12 mouse cellular contexts compared by ENCODE assay signal in genomic region chrX:52261546-52261945, GRCm38 (mm10).
DNase-seq lines count a peak whose midpoint lies in the region; ATAC-seq and TF ChIP-seq lines count a peak whose summit lies in the region.
"Had no signal": no experiment of that assay in that cellular context is flagged by ENCODE, and none has a peak within 500 bp of the region (broad histone marks: within the 10 kb centered on the region; RNA-seq: fewer than 3 reads in every experiment).

No protein-coding gene starts in this region.

- H3K79me2 ChIP-seq in liver, adult 2 months (ENCODE audit: control insufficient read depth, insufficient read depth, low read length): no peaks in the 10 kb centered on the region

- peak; percentile 76 for DNase-seq in liver, adult 2 months (ENCODE audit: extremely low read depth, low read depth, low spot score)
- DNase-seq in liver, postnatal 0 days: no peak
- peak; percentile 7 for DNase-seq in gastrocnemius, adult 18-20 months (ENCODE audit: low spot score)
- peak; percentile 10 to 41 for DNase-seq in heart, postnatal 14 days
- peak; percentile 2 for DNase-seq in lung, postnatal 25 days (ENCODE audit: low spot score)
- no peak for DNase-seq in testis, postnatal 14 days (ENCODE audit: low spot score)
- no peak for DNase-seq in T-cell, adult 2 months (ENCODE audit: low spot score)
- DNase-seq in retina, embryonic 14.5 days (ENCODE audit: low spot score): no peak
- DNase-seq: layer of hippocampus, postnatal 36 days had no signal

- H3K27ac ChIP-seq in liver, adult 2 months (replicated peaks; ENCODE audit: insufficient read depth, low read depth, low read length): no peak overlapping the region
- H3K27ac ChIP-seq in liver, postnatal 0 days (ENCODE audit: low read depth): no peak overlapping the region
- H3K27ac ChIP-seq: embryonic facial prominence, embryonic 15.5 days; macrophage; neural tube, embryonic 13.5 days had no signal

- 21% methylated on average over 7 of the region's 7 CpGs for WGBS in liver, adult 2 months
- WGBS in liver, postnatal 0 days (ENCODE audit: insufficient replicate concordance): 73% methylated on average over 7 of the region's 7 CpGs

- no peak overlapping the region for H3K4me3 ChIP-seq in liver, adult 2 months (ENCODE audit: insufficient read depth, low read depth, low read length)
- H3K4me3 ChIP-seq in liver, postnatal 0 days (ENCODE audit: low read depth, low read length): no peak overlapping the region
- H3K4me3 ChIP-seq: embryonic facial prominence, embryonic 15.5 days; neural tube, embryonic 13.5 days had no signal

- TF ChIP-seq POLR2A in liver, adult 2 months (IDR thresholded peaks at IDR 0.05; ENCODE audit: extremely low read depth, insufficient read depth, low read length): no peak

- H3K27me3 ChIP-seq in liver, adult 2 months (ENCODE audit: control insufficient read depth, insufficient read depth, low read length): no peaks in the 10 kb centered on the region
- no peaks in the 10 kb centered on the region; the same call in 1 of the 2 replicates for H3K27me3 ChIP-seq in liver, postnatal 0 days (ENCODE audit: insufficient read depth, low read length)
- H3K27me3 ChIP-seq: embryonic facial prominence, embryonic 15.5 days; neural tube, embryonic 13.5 days had no signal

- ATAC-seq in liver, postnatal 0 days: no peak

- no peaks in the 10 kb centered on the region for H3K9me3 ChIP-seq in liver, postnatal 0 days (ENCODE audit: low read length)
- H3K9me3 ChIP-seq: embryonic facial prominence, embryonic 15.5 days; neural tube, embryonic 13.5 days had no signal

- TF ChIP-seq CTCF in liver, adult 2 months (IDR thresholded peaks at IDR 0.05; ENCODE audit: low read depth, low read length): no peak
- TF ChIP-seq CTCF in liver, postnatal 0 days (IDR thresholded peaks at IDR 0.05; ENCODE audit: low read depth): no peak

- intact Hi-C loops in heart, postnatal 14 days (cut with DNase I): no loop called here

- no peak overlapping the region for H3K4me2 ChIP-seq in liver, postnatal 0 days (ENCODE audit: low read depth, low read length)
- H3K4me2 ChIP-seq: embryonic facial prominence, embryonic 15.5 days; neural tube, embryonic 13.5 days had no signal

- H3K4me1 ChIP-seq in liver, adult 2 months (ENCODE audit: control insufficient read depth, insufficient read depth, low read length): no peaks in the 10 kb centered on the region; the same call in 1 of the 2 replicates
- no peaks in the 10 kb centered on the region for H3K4me1 ChIP-seq in liver, postnatal 0 days (ENCODE audit: insufficient read depth)
- H3K4me1 ChIP-seq: embryonic facial prominence, embryonic 15.5 days; neural tube, embryonic 13.5 days had no signal

- no peak overlapping the region for H3K9ac ChIP-seq in liver, adult 2 months (ENCODE audit: low read depth, low read length)
- no peak overlapping the region for H3K9ac ChIP-seq in liver, postnatal 0 days (replicated peaks)
- H3K9ac ChIP-seq: embryonic facial prominence, embryonic 15.5 days; neural tube, embryonic 13.5 days had no signal

- no peaks in the 10 kb centered on the region for H3K36me3 ChIP-seq in liver, adult 2 months (ENCODE audit: control insufficient read depth, insufficient read depth, low read length)
- H3K36me3 ChIP-seq in liver, postnatal 0 days (replicated peaks; ENCODE audit: insufficient read depth, low read length): no peaks in the 10 kb centered on the region
- H3K36me3 ChIP-seq: embryonic facial prominence, embryonic 15.5 days; neural tube, embryonic 13.5 days had no signal

- TF ChIP-seq EP300 in liver, postnatal 0 days (IDR thresholded peaks at IDR 0.05; ENCODE audit: low read depth): no peak

Comparison
In these comparisons a context has a peak if more than half of its experiments do, and no peak if none do; other contexts are left out.
1. DNase-seq: peak in liver, adult 2 months (single experiment), gastrocnemius, adult 18-20 months (single experiment), heart, postnatal 14 days (2 of 2) and lung, postnatal 25 days (single experiment); none in liver, postnatal 0 days (single experiment), testis, postnatal 14 days (single experiment), T-cell, adult 2 months (single experiment) and retina, embryonic 14.5 days (single experiment).